Mouse (Mus musculus) cerebellum, adult 9-10 months (tissue): ENCODE measurements around the gene Nhlrc2.

ENCODE experiments used
- DNase-seq: peaks from one replicate; pipeline ENCODE4 v3.0.0; 2022

Nhlrc2 gene

DNA sequence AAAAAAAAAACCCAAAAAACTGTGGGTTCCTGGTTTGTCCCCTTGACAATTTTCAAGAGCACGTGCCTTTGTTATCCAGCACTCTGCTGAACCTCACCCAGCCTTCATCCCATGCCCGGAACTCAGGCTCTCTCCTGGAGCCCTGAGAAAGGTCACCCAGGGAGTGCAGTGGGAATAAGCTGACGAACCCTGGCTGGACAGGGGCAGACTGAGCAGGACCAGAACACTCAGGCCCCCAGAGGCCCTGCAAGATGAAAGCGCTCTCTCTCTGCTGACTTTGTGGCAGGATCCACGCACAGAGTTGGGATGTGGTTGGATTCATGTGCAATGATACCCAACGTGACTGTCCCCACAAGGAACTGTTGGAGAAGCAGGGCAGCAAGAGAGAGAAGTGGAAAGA is 81.6 kb downstream of the Nhlrc2 start:
- DNase-seq: no peak

DNA sequence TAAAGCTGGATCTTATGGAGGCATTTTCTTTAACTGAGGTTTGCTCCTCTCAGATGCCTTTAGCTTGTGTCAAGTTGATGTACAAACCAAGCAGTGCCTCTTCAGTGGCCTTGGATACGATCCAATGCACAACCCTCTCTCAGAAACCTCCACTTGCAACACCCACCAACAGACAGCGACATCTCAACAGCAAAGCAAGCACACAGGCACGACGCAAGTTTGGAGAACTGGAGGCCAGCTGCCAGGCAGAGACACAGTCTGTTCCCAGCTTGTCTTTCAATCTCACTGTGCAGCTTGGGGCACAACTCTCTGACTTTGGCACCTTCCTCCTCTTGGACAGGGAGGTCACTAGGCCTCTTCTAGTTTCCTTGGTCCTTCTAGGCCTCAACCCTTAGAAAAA is 83.0 kb downstream of the Nhlrc2 start:
- no peak for DNase-seq

DNA sequence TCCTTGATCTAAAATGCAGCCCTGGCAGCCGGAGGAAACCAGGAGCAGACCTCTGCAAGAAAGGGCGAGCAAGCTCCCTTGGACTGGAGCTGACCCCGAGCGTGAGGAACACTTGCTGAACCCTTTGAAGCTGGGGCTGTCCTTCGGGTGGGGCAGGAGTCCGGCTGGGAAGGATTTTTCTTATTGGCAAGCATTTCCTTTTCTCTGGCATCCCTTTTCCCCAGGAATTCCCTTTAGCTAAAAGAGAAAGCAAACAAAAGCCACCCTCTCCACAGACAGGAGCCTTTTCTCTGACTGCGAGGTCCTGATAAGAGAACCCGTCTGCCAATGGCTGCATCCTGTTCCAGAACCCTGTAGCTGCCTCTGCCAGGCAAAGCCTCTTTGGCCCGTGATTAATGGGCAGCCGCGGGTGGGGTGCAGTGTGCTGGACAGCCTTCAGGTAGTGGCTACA is 83.4 kb downstream of the Nhlrc2 start:
- DNase-seq: no peak

DNA sequence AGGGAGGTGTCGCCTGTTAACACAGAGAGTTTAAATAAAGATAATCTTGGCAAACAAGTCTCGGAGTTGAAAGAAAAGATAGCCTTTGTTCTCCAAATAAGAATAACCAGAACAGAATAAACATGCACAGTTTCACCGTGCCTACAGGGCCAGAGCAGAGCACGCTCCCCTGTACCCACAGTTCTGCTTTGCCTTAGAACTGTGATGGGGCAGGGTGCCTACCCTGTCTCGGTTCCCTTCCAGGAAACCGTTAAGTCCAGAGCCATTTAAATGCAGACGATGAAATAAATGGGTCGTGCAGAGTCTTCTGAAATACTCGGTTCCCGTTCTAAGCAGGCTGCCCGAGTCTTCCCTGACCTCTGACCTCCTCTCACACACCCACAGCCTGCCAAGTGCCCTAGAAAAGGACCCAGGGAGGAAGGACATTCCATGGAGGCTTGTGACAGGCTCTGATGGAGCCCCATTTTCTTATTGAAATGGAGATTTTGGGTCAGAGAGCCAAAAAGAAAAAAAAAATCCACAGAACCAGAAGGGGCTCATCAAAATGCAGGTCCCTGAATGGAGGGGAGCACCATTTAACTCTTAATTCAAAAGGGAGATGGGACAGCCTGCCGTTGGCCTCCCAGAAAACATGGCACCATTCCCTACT is 89.1 kb downstream of the Nhlrc2 start:
- DNase-seq: peak; percentile 32

DNA sequence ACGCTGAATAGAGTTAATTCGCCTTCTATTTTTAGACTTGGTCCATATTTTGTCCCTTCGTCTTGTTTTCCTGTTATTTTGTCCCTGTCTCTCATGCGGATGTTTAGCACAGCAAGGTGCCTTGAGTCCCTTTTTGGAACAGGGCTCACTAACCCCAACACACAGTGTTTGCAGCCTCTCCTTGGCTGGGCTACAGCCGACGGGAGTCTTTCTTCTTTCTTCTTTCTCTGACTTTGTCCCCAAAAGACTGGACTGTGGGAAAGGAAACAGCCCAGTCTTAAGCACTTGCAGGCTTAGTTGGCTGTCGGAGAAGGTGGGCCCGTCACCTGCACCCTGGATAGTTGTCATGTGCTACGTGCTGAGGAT is 89.6 kb downstream of the Nhlrc2 start:
- no peak for DNase-seq

DNA sequence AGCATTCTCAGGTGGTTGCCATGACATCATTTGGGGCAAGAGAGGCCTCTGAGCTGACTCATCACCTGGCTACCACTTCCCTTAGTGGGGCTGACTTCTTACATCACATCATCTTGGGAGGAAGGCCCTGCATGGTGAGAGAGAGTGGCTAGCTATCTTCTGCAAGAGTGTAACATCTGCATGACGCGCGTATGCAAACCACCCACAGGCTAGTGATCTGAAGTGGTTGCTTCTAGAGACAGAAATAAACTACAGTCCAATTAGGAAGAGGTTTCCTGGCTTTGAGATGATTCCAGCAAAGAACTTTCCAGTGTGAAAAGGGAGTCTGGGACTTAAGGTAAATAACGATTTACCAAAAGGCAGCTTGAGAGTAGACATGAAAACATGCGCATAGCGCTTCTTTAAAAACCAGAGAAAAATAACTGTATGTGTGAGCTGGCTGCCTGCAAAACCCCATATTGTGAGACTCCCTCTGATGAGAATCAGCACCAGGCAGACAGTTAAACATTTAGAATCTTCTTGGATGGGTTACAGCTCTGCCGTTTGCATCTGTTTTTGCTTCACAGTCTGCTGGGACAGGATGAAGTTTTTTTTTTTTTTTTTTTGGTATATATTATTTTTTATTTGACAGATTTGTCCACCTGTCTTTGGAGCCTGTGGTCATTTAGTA is 99.5 kb downstream of the Nhlrc2 start:
- DNase-seq: no peak

DNA sequence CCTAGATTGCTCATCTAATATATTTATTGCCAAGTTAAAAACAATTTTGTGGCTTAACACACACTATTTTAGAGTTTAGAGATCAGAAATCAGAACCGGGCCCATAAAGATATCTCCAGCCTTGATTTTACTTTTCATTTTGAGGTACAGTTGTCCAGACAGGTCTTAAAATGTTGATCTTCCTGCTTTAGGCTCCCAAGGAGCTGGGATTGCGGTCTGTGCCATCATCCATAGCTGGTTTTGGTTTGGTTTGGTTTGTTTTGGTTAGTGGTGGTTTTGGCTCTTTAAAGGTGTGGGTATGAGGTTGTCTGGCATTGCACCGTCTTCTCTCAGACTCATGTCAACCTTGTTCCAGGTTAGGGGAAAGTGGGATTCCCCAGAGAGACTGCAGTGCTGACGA is 103.2 kb downstream of the Nhlrc2 start:
- no peak for DNase-seq

DNA sequence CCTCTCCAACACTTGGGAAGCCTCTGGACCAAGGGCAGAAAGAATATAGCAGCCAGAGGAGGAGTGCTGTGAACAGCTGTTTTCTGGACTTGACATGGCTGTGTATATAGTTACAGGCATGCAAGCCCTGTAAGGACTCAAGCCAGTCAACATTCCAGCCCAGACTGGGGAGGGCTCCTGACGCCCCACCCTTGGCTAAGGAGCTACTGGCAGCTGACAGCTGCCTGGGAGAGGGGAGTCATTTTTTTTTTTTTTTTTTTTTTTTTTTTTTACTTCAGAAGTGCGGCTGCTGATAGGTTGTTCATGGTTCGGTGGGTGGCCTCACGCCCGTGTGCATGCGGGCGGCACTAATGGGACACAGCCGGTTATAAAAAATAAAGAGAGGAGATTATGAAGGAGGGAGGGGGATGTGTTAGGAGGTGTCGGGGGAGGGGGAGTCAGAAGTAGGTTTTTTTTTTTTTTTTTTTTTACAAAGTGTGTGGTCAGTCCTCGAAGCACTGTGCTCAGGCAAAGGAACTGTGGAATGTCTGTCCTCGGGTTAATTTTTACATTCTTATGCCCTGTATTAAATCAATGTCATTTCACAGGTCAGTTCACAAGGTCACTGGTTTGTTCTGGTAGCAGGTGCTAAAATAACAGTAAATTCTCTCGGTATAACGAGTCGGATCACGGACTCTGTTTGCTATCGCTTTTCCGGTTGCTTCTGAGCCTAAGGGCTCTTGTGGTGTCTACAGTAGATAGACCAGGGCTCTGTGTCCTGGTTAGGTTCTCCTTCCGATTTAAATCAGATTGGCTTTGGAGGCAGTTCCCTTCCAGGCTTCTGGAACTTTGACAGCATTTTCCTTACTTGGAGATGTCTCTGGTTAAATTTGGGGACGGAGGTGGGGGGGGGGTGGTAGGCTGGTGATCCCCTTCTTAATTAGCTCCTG is 104.2 kb downstream of the Nhlrc2 start:
- no peak for DNase-seq
